Mouse (Mus musculus): Measurements from ENCODE around the gene Epn1.

The Epn1 gene

GRCm38 (mm10) chr7:5080010-5080751, at the start of gene Epn1:
Gene Epn1 (plus strand): TSS chr7:5080235.
- DNase-seq (ENCODE audit: low read depth): peak; percentile 97

- no peak for DNase-seq (ENCODE audit: low read depth)
Observed at GRCm38 (mm10) chr7:5030554-5031275, 49.3 kb upstream of the Epn1 start.

GRCm38 (mm10) chr7:5031496-5031895, 48.5 kb upstream of the Epn1 start:
- DNase-seq (ENCODE audit: low read depth): no peak

GRCm38 (mm10) chr7:5033818-5034217, 46.2 kb upstream of the Epn1 start, which contains the start of gene 4632433K11Rik:
Gene 4632433K11Rik (plus strand): TSS chr7:5034118.
- DNase-seq (ENCODE audit: low read depth): no peak

- DNase-seq (ENCODE audit: low read depth): no peak
Observed at GRCm38 (mm10) chr7:5035628-5036027, 44.4 kb upstream of the Epn1 start.

- DNase-seq (ENCODE audit: low read depth): no peak
Observed at GRCm38 (mm10) chr7:5036136-5036535, 43.9 kb upstream of the Epn1 start.

GRCm38 (mm10) chr7:5037026-5037425, 43.0 kb upstream of the Epn1 start:
- DNase-seq (ENCODE audit: low read depth): no peak

GRCm38 (mm10) chr7:5037467-5037866, 42.6 kb upstream of the Epn1 start:
- DNase-seq (ENCODE audit: low read depth): no peak

GRCm38 (mm10) chr7:5038109-5038732, 41.8 kb upstream of the Epn1 start, which contains the start of gene Zfp784:
Gene Zfp784 (minus strand): TSS chr7:5038446.
- DNase-seq (ENCODE audit: low read depth): peak; percentile 96

GRCm38 (mm10) chr7:5038940-5039339, 41.1 kb upstream of the Epn1 start:
- DNase-seq (ENCODE audit: low read depth): no peak

- DNase-seq (ENCODE audit: low read depth): no peak
Observed at GRCm38 (mm10) chr7:5044981-5045380, 35.1 kb upstream of the Epn1 start.

- no peak for DNase-seq (ENCODE audit: low read depth)
Observed at GRCm38 (mm10) chr7:5046112-5046511, 33.9 kb upstream of the Epn1 start.

- DNase-seq (ENCODE audit: low read depth): peak; percentile 78
Observed at GRCm38 (mm10) chr7:5047313-5047712, 32.7 kb upstream of the Epn1 start.

GRCm38 (mm10) chr7:5051193-5052192, 28.5 kb upstream of the Epn1 start, which contains the start of gene Zfp580:
Gene Zfp580 (plus strand): TSS chr7:5051538.
- DNase-seq (ENCODE audit: low read depth): peak; percentile 83

- peak; percentile 39 for DNase-seq (ENCODE audit: low read depth)
Observed at GRCm38 (mm10) chr7:5052438-5052837, 27.6 kb upstream of the Epn1 start.

GRCm38 (mm10) chr7:5052931-5053343, 27.1 kb upstream of the Epn1 start:
- no peak for DNase-seq (ENCODE audit: low read depth)

GRCm38 (mm10) chr7:5053456-5054179, 26.4 kb upstream of the Epn1 start:
- no peak for DNase-seq (ENCODE audit: low read depth)

- DNase-seq (ENCODE audit: low read depth): no peak
Observed at GRCm38 (mm10) chr7:5056651-5057263, 23.3 kb upstream of the Epn1 start.

- no peak for DNase-seq (ENCODE audit: low read depth)
Observed at GRCm38 (mm10) chr7:5057381-5057780, 22.7 kb upstream of the Epn1 start.

- peak; percentile 48 for DNase-seq (ENCODE audit: low read depth)
Observed at GRCm38 (mm10) chr7:5057804-5058203, 22.2 kb upstream of the Epn1 start.
